ENCODE assay signal across 6 mouse cellular contexts in genomic region chr5:122893270-122893669, GRCm38 (mm10). TPM values are rescaled to one million over a fixed set of nuclear protein-coding genes. Genes with fewer than 3 reads are reported as not detected.
DNase-seq lines count a peak whose midpoint lies in the region; ATAC-seq and TF ChIP-seq lines count a peak whose summit lies in the region.
"Had no signal": no experiment of that assay in that cellular context is flagged by ENCODE, and none has a peak within 500 bp of the region (broad histone marks: within the 10 kb centered on the region; RNA-seq: fewer than 3 reads in every experiment).

No protein-coding gene starts in this region.

- H3K9ac ChIP-seq in CH12.LX (ENCODE audit: insufficient read depth, low read depth), result no peak overlapping the region

- TF ChIP-seq CTCF in CH12.LX (conservative IDR thresholded peaks at IDR 0.05 in 1 of 2, IDR thresholded peaks at IDR 0.05 in 1 of 2; ENCODE audit: low read depth in 2 of 2, low read length in 2 of 2), result no peak

- dilution Hi-C loops in CH12.LX (cut with MboI; ENCODE audit: extremely low pct_ligation_motif_present, extremely low pct_unique_long_range_greater_than_20kb, low sequenced_read_pairs), result no loop called here

- no peak for DNase-seq in CH12.LX (ENCODE audit: extremely low read depth)
- DNase-seq: adrenal gland, adult 8-10 months; cerebellum, adult 11 months had no signal

- peak overlapping the region; percentile 58; the same call in 1 of the 2 replicates for H3K27ac ChIP-seq in CH12.LX (ENCODE audit: insufficient read depth, low read depth)

- no peak overlapping the region for H3K4me3 ChIP-seq in CH12.LX (replicated peaks in 1 of 3; ENCODE audit: low read depth in 2 of 3, low read length in 2 of 3, poor library complexity in 1 of 3)

- ATAC-seq in CD4-positive, CD25-positive, alpha-beta regulatory T cell, adult 4 months, result no peak
- ATAC-seq: Patski had no signal

- no peak for TF ChIP-seq RAD21 in CH12.LX (IDR thresholded peaks at IDR 0.05; ENCODE audit: low read depth, low read length)

- peaks cover 8 to 46% of the 10 kb centered on the region in 2 experiments for H3K36me3 ChIP-seq in CH12.LX (replicated peaks in 1 of 2; ENCODE audit: control insufficient read depth in 1 of 2, insufficient read depth in 1 of 2, low read length in 1 of 2)

- H3K27me3 ChIP-seq in CH12.LX (replicated peaks), result no peaks in the 10 kb centered on the region
- H3K27me3 ChIP-seq: Patski had no signal

- H3K79me2 ChIP-seq in CH12.LX (replicated peaks; ENCODE audit: control insufficient read depth, extremely low read depth, insufficient read depth, poor library complexity, severe bottlenecking), result peaks cover 92% of the 10 kb centered on the region

- peak; percentile 48 for TF ChIP-seq EP300 in CH12.LX (IDR thresholded peaks at IDR 0.05; ENCODE audit: low read length)

- in situ Hi-C loops in CH12.LX (cut with MboI; ENCODE audit: low pct_ligation_motif_present, low pct_unique_long_range_greater_than_20kb, low sequenced_read_pairs), result no loop called here

- peak overlapping the region; percentile 72 for H3K4me2 ChIP-seq in CH12.LX (ENCODE audit: insufficient read depth, low read depth, poor library complexity, severe bottlenecking)

- TF ChIP-seq POLR2A in CH12.LX (IDR thresholded peaks at IDR 0.05; ENCODE audit: low read depth, low read length), result no peak

- peaks cover 22 to 96% of the 10 kb centered on the region in 2 experiments for H3K4me1 ChIP-seq in CH12.LX (ENCODE audit: control insufficient read depth in 1 of 2, insufficient read depth in 2 of 2)

- H3K9me3 ChIP-seq in CH12.LX (replicated peaks; ENCODE audit: low read length), result no peaks in the 10 kb centered on the region
- H3K9me3 ChIP-seq: G1E had no signal

TF ChIP-seq in CH12.LX, 34 proteins besides CTCF, POLR2A, EP300 and RAD21:
- TF ChIP-seq MEF2A (IDR thresholded peaks at IDR 0.05; ENCODE audit: borderline replicate concordance, low read depth, low read length), result peak; percentile 77; the same call in 1 of the 2 replicates
- TF ChIP-seq ZNF384 (IDR thresholded peaks at IDR 0.05; ENCODE audit: low read depth, low read length), result peak; percentile 87
- peak; percentile 47 for TF ChIP-seq IRF4 (IDR thresholded peaks at IDR 0.05; ENCODE audit: low read depth, low read length)
- no peak for TF ChIP-seq JUN (IDR thresholded peaks at IDR 0.05; ENCODE audit: insufficient read depth, low read depth, low read length)
- no peak for TF ChIP-seq MXI1 (IDR thresholded peaks at IDR 0.05; ENCODE audit: low read depth, low read length)

RNA-seq across cellular contexts. Expression of gene Rnf34, which starts 43.4 kb away (rescaled TPM):
- total RNA-seq in CH12.LX (2012; rRNA removed) (17.2 and 18.4 TPM in 2 replicates), CH12.LX (2014; rRNA removed) (24.1 and 24.6 TPM in 2 replicates)
- polyA plus RNA-seq in CH12.LX (2012; ENCODE audit: insufficient read length, low read depth), result 29.1 and 30.8 TPM in 2 replicates
- 10 to 100 TPM; 25.9 to 37.5 TPM for polyA plus RNA-seq in CD4-positive, CD25-positive, alpha-beta regulatory T cell, adult 4 months (2017; shearing (Covaris generic))
